Mouse (Mus musculus): ENCODE results near the gene Phactr2. TPM values are rescaled to one million over a fixed set of nuclear protein-coding genes. Genes with fewer than 3 reads are reported as not detected.

Gene Phactr2
- polyA plus RNA-seq, 1 experiment from 2014 or later: 70.5 TPM

DNA sequence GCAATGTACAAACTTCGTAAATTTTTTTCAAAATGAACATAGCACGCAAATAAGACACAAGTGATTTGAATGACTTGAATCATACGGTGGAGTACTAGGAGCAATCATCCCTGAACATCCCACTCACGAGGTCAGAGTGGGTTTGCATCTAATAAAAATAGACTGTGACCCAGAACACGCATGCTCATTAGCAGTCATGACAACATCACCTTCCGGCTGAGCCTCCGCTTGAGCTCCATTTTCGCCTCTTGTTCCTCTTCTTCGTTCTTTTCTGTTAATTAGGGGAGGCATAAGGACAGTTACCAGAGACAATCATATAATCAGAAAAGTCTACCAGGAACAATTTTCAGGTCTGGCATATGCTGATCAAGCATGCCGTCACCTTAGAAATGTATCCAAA lies 240.3 kb downstream of the Phactr2 start:
- Histone ChIP-seq H3K36me3 (ENCODE audit: control insufficient read depth, insufficient read depth, low read length) (peaks cover 6% of the 10 kb centered on the region), H3K4me3 (ENCODE audit: low read depth, low read length) (no peak overlapping the region), H3K9ac (ENCODE audit: low read depth, low read length) (no peak overlapping the region), H3K4me1 (ENCODE audit: control insufficient read depth, insufficient read depth, low read length) (peaks cover 16% of the 10 kb centered on the region), H3K27me3 (ENCODE audit: control insufficient read depth, insufficient read depth, low read length) (no peaks in the 10 kb centered on the region), H3K27ac (ENCODE audit: low read depth, low read length) (no peak overlapping the region), H3K4me2 (no peak overlapping the region), H3K9me3 (replicated peaks; ENCODE audit: control insufficient read depth, low read length) (no peaks in the 10 kb centered on the region)
- WGBS (ENCODE audit: insufficient replicate concordance): 82% methylated on average over 10 of the region's 10 CpGs
- ATAC-seq (replicated peaks; ENCODE audit: insufficient number of reproducible peaks, low FRiP score, low TSS enrichment): no peak

DNA sequence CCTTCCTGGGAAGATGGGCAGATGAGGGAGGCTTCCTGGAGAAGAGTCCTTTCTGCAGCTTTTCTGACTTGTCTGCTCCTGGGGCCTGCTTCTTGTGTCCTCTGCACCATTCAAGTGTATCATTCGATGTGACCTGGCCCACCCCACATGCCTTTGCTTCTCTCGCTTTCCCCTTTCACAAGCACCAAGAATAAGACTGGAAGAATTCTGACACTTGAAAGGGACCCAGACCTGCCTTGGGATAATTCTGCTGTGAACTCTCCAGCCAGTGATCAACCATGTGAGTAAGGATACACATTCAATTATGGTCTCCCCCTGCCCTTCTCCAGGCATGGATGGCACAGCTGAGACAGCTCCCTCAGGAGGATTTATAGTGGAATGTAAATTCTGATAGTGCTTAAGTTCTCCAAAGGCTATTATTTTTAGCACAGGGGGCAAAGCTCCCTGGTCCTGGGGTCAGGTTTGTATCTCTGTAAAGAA lies 241.0 kb downstream of the Phactr2 start:
- H3K27ac ChIP-seq (ENCODE audit: low read depth, low read length): no peak overlapping the region
- H3K36me3 ChIP-seq (ENCODE audit: control insufficient read depth, insufficient read depth, low read length): peaks cover 3% of the 10 kb centered on the region
- H3K9ac ChIP-seq (ENCODE audit: low read depth, low read length): no peak overlapping the region
- H3K27me3 ChIP-seq (ENCODE audit: control insufficient read depth, insufficient read depth, low read length): no peaks in the 10 kb centered on the region
- WGBS (ENCODE audit: insufficient replicate concordance): 48% methylated on average over 2 of the region's 2 CpGs
- no peak overlapping the region for H3K4me2 ChIP-seq
- H3K9me3 ChIP-seq (replicated peaks; ENCODE audit: control insufficient read depth, low read length): no peaks in the 10 kb centered on the region
- ATAC-seq (replicated peaks; ENCODE audit: insufficient number of reproducible peaks, low FRiP score, low TSS enrichment): no peak
- H3K4me1 ChIP-seq (ENCODE audit: control insufficient read depth, insufficient read depth, low read length): peaks cover 16% of the 10 kb centered on the region
- H3K4me3 ChIP-seq (ENCODE audit: low read depth, low read length): no peak overlapping the region

DNA sequence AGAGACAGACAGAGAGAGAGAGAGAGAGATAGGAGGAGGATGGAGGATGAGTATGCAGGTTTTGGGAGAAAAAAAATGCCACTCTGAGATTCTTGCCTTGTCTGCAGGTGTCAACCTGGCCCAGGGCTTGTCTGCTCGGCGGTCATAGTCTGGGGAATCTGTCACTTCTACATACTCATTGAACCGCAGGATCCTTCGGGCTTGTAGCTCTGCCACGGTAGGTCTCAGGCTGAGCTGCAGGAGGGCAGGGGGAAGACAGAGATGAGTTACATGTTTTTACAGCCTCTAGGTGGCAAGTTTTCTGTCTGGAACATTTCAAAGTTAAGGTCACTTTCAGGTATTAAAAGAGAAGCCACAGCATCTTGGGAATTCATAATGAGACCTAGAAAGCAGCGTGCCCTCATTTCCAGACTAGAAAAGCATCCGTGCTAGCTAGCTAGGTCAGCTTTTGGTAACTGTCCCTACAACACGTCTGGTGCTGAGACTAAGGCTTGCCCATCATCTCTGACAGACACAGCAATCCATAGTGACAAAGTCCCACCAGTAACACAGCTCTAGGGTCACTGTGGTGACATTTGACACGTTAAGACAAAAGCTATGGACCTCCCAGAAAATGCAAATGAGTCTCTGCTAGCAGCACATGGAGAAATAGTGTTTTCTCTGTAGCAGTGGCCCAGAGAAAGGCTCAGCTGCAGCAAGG lies 241.6 kb downstream of the Phactr2 start:
- Histone ChIP-seq H3K27me3 (ENCODE audit: control insufficient read depth, insufficient read depth, low read length) (no peaks in the 10 kb centered on the region), H3K36me3 (ENCODE audit: control insufficient read depth, insufficient read depth, low read length) (peaks cover 3% of the 10 kb centered on the region; the same call in 1 of the 2 replicates), H3K9me3 (replicated peaks; ENCODE audit: control insufficient read depth, low read length) (no peaks in the 10 kb centered on the region), H3K4me2 (no peak overlapping the region), H3K27ac (ENCODE audit: low read depth, low read length) (no peak overlapping the region), H3K4me3 (ENCODE audit: low read depth, low read length) (no peak overlapping the region), H3K9ac (ENCODE audit: low read depth, low read length) (no peak overlapping the region), H3K4me1 (ENCODE audit: control insufficient read depth, insufficient read depth, low read length) (peaks cover 18% of the 10 kb centered on the region)
- ATAC-seq (replicated peaks; ENCODE audit: insufficient number of reproducible peaks, low FRiP score, low TSS enrichment): no peak
- 59% methylated on average over 9 of the region's 9 CpGs for WGBS (ENCODE audit: insufficient replicate concordance)

DNA sequence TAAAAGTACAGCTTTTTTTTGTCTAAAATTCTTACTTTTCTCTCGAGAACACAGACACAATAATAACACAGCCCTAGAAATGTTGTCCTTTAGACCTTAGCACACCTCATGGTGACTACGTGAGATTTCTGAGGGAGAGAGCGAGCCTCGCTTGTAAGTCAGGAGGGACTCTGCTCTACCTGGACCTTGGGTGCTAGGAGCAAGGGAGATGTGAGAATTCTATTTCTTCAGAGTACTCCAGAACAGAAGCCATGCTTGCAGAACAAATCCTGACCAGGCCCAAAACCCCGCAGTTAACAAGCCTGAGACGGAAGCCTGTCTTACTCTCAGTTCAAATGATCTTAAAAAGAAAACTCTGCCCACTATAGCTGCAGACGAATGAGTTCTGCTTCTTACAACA lies 243.5 kb downstream of the Phactr2 start:
- ATAC-seq (replicated peaks; ENCODE audit: insufficient number of reproducible peaks, low FRiP score, low TSS enrichment): no peak
- Histone ChIP-seq H3K4me1 (ENCODE audit: control insufficient read depth, insufficient read depth, low read length) (peaks cover 19% of the 10 kb centered on the region), H3K36me3 (ENCODE audit: control insufficient read depth, insufficient read depth, low read length) (peaks cover 3% of the 10 kb centered on the region; the same call in 1 of the 2 replicates), H3K9me3 (replicated peaks; ENCODE audit: control insufficient read depth, low read length) (no peaks in the 10 kb centered on the region), H3K9ac (ENCODE audit: low read depth, low read length) (no peak overlapping the region), H3K4me2 (no peak overlapping the region), H3K27ac (ENCODE audit: low read depth, low read length) (no peak overlapping the region), H3K27me3 (ENCODE audit: control insufficient read depth, insufficient read depth, low read length) (no peaks in the 10 kb centered on the region), H3K4me3 (ENCODE audit: low read depth, low read length) (no peak overlapping the region)
- 80% methylated on average over 7 of the region's 7 CpGs for WGBS (ENCODE audit: insufficient replicate concordance)

DNA sequence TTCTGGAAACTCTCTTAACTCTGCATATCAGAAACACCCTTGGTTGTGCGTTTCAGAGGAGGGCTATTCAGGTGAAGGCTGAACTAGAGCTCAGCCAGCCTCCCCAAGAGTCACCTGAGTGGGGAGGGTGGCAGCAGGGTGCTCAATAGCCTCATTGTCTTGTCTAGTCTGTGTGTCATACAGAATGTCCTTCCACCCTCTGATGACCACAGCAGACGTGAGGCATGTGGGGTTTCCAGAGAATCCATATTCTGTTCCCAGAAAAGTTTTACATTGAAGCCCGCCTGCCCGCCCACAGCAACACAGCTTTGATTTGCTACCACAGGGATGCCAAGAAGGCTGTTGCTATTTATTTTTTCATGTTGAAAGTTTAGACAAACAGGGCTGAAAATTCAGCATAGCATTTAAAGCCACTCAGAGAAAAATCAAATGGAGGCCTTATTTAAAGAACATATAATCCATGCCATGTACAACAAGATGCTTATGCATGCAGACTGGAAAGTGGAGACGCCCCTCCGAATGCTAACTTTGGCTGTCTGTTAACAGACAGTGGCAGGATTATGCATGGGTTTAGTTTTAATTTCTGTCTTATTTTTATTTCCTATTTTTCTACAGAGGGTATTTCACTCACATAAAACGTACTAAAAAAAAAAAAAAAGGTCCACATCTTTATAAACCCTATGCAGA lies 248.7 kb downstream of the Phactr2 start:
- 81% methylated on average over 7 of the region's 7 CpGs for WGBS (ENCODE audit: insufficient replicate concordance)
- Histone ChIP-seq H3K27ac (ENCODE audit: low read depth, low read length) (no peak overlapping the region), H3K9ac (ENCODE audit: low read depth, low read length) (no peak overlapping the region), H3K4me2 (no peak overlapping the region), H3K27me3 (ENCODE audit: control insufficient read depth, insufficient read depth, low read length) (no peaks in the 10 kb centered on the region), H3K36me3 (ENCODE audit: control insufficient read depth, insufficient read depth, low read length) (peaks cover 16% of the 10 kb centered on the region), H3K9me3 (replicated peaks; ENCODE audit: control insufficient read depth, low read length) (no peaks in the 10 kb centered on the region), H3K4me1 (ENCODE audit: control insufficient read depth, insufficient read depth, low read length) (0 out of 2 replicates have a peak, but pooled peaks cover 3% of the 10 kb centered on the region), H3K4me3 (ENCODE audit: low read depth, low read length) (no peak overlapping the region)
- ATAC-seq (replicated peaks; ENCODE audit: insufficient number of reproducible peaks, low FRiP score, low TSS enrichment): no peak

DNA sequence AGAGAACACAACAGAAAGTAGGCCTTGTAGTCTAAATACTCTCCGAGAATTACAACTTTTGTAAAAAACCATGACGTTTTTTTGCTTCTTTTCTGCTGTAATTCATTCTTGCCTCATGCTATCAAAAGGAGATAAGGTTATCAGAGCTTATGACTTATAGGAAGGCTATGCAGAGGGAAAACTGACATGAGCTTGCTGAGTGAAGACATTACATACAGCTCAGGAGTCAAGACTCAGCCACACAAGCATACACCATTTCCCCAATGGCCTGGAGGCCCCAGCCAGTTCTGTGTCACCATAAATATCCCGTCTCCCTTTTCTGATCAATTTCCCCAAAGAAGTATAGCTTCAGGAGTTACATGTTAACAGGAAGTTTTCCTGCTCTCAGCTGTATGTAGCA lies 252.1 kb downstream of the Phactr2 start:
- Histone ChIP-seq H3K4me3 (ENCODE audit: low read depth, low read length) (no peak overlapping the region), H3K4me2 (no peak overlapping the region), H3K9ac (ENCODE audit: low read depth, low read length) (no peak overlapping the region), H3K4me1 (ENCODE audit: control insufficient read depth, insufficient read depth, low read length) (no peaks in the 10 kb centered on the region), H3K27me3 (ENCODE audit: control insufficient read depth, insufficient read depth, low read length) (no peaks in the 10 kb centered on the region), H3K27ac (ENCODE audit: low read depth, low read length) (no peak overlapping the region), H3K36me3 (ENCODE audit: control insufficient read depth, insufficient read depth, low read length) (peaks cover 18% of the 10 kb centered on the region; the same call in 1 of the 2 replicates), H3K9me3 (replicated peaks; ENCODE audit: control insufficient read depth, low read length) (no peaks in the 10 kb centered on the region)
- ATAC-seq (replicated peaks; ENCODE audit: insufficient number of reproducible peaks, low FRiP score, low TSS enrichment): no peak
- 63% methylated on average over 3 of the region's 3 CpGs for WGBS (ENCODE audit: insufficient replicate concordance)

DNA sequence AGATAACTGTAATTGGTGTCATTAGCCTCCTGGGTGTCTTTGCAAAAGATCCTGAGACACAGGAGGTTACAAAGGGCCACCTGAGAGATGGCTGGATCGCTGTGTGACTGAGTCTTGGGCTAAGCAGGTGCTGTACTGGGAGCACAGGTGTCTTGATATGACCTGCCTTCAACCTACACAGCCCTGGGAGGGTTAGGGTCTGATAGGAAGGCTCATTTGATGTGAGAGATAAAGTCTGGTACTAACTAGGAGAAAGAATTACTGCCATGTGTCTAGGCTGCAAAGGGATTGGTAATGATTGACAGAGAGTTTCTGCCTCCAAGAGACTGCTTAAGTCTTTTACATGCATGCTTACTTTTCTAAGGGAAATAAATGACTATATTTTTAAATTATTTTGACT lies 254.2 kb downstream of the Phactr2 start:
- WGBS (ENCODE audit: insufficient replicate concordance): 69% methylated on average over 1 of the region's 1 CpGs
- ATAC-seq (replicated peaks; ENCODE audit: insufficient number of reproducible peaks, low FRiP score, low TSS enrichment): no peak
- H3K4me3 ChIP-seq (ENCODE audit: low read depth, low read length): no peak overlapping the region
- no peaks in the 10 kb centered on the region for H3K27me3 ChIP-seq (ENCODE audit: control insufficient read depth, insufficient read depth, low read length)
- H3K9me3 ChIP-seq (replicated peaks; ENCODE audit: control insufficient read depth, low read length): no peaks in the 10 kb centered on the region
- peaks cover 18% of the 10 kb centered on the region; the same call in 1 of the 2 replicates for H3K36me3 ChIP-seq (ENCODE audit: control insufficient read depth, insufficient read depth, low read length)
- no peak overlapping the region for H3K4me2 ChIP-seq
- H3K9ac ChIP-seq (ENCODE audit: low read depth, low read length): no peak overlapping the region
- H3K27ac ChIP-seq (ENCODE audit: low read depth, low read length): no peak overlapping the region
- no peaks in the 10 kb centered on the region for H3K4me1 ChIP-seq (ENCODE audit: control insufficient read depth, insufficient read depth, low read length)

DNA sequence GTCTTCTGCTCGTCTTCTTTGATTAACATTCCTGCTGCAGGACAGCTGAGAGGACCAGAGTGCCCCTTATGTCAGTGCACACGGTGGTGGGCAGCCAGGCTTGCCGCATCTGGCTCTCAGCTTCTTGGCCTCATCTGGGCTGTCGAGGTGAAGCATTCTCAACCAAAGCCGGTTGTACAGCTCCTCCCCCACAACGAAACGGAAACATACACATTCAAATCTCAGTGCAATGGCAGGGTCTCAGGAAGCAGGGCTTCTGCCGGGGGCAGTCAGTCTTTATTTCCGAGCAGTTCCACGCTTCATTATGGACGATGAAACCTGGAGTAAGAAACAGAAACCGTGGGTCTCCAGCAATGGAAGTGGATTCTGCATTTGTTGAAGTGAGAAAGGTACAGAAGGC lies 260.3 kb downstream of the Phactr2 start:
- Histone ChIP-seq H3K36me3 (ENCODE audit: control insufficient read depth, insufficient read depth, low read length) (0 out of 2 replicates have a peak, but pooled peaks cover 5% of the 10 kb centered on the region), H3K27ac (ENCODE audit: low read depth, low read length) (peak overlapping the region; percentile 24; the same call in 1 of the 2 replicates), H3K4me2 (peak overlapping the region; percentile 3; the same call in 1 of the 2 replicates), H3K9ac (ENCODE audit: low read depth, low read length) (no peak overlapping the region), H3K4me3 (ENCODE audit: low read depth, low read length) (no peak overlapping the region), H3K4me1 (ENCODE audit: control insufficient read depth, insufficient read depth, low read length) (peaks cover 28% of the 10 kb centered on the region), H3K27me3 (ENCODE audit: control insufficient read depth, insufficient read depth, low read length) (no peaks in the 10 kb centered on the region), H3K9me3 (replicated peaks; ENCODE audit: control insufficient read depth, low read length) (no peaks in the 10 kb centered on the region)
- no peak for ATAC-seq (replicated peaks; ENCODE audit: insufficient number of reproducible peaks, low FRiP score, low TSS enrichment)
- 46% methylated on average over 12 of the region's 12 CpGs for WGBS (ENCODE audit: insufficient replicate concordance)
